Mouse (Mus musculus): ENCODE data around the gene Acad11.

DNA sequence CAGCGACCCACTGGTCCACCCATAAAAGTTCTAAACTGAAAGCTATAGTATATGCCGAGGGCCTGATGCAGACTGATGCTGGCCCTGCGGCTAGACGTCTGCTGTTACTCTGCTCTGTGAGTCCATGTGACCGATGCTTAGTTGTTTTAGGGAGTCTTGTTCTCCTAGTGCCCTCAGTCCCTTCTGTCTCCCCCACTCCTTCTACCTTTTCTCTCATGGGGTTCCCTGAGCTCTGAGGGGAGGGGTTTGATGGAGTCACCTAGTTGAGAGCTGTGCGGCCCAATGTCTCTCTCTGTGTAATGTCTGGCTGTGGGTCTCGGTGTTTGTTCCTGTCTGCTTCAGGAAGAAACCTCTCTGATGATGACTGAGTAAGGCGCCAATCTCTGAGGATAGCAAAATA lies 36.0 kb upstream of the Acad11 start:
- no peak for TF ChIP-seq POLR2A (IDR thresholded peaks at IDR 0.05; ENCODE audit: low read depth, low read length)
- no peak for TF ChIP-seq CTCF (IDR thresholded peaks at IDR 0.05; ENCODE audit: extremely low read depth, insufficient read depth, insufficient read length, insufficient replicate concordance)
